Mouse (Mus musculus) lung, embryonic 14.5 days (tissue): ENCODE measurements around the gene Usp22. TPM values are rescaled to one million over a fixed set of nuclear protein-coding genes. Genes with fewer than 3 reads are reported as not detected.

Experiments used
- ATAC-seq: fragments of 200-750 bp; cut with Nextera tagmentation; 2 replicates; pipeline ENCODE4 v1.8.0; 2017; ENCODE audit warnings: mild to moderate bottlenecking, moderate TSS enrichment, moderate library complexity; ENCODE audit not compliant: insufficient read depth
- DNase-seq: peaks from one replicate; pipeline ENCODE4 v3.0.0-alpha.2; 2015
- H3K27ac ChIP-seq: fragments of 300-500 bp; sonication (generic); 2 replicates; pipeline ENCODE4 v1.5.1; 2014; ENCODE audit warnings: low read depth, mild to moderate bottlenecking, moderate library complexity
- H3K27me3 ChIP-seq: fragments of 300-500 bp; sonication (generic); 2 replicates; pipeline ENCODE4 v1.6.1; 2014; ENCODE audit warnings: low read length, control low read depth; ENCODE audit not compliant: insufficient read depth
- H3K36me3 ChIP-seq: fragments of 300-500 bp; sonication (generic); 2 replicates; pipeline ENCODE4 v1.6.1; 2014; ENCODE audit warnings: control low read depth; ENCODE audit not compliant: insufficient read depth
- H3K4me1 ChIP-seq: fragments of 300-500 bp; sonication (generic); 2 replicates; pipeline ENCODE4 v1.6.1; 2014; ENCODE audit warnings: antibody characterized with exemption, control low read depth; ENCODE audit not compliant: insufficient read depth
- H3K4me2 ChIP-seq: fragments of 300-500 bp; sonication (generic); 2 replicates; pipeline ENCODE4 v1.6.1; 2014; ENCODE audit warnings: mild to moderate bottlenecking
- H3K4me3 ChIP-seq: fragments of 300-500 bp; sonication (generic); 2 replicates; pipeline ENCODE4 v1.5.1; 2014; ENCODE audit warnings: low read depth, low read length
- H3K9ac ChIP-seq: fragments of 300-500 bp; sonication (generic); 2 replicates; pipeline ENCODE4 v1.6.1; 2014
- H3K9me3 ChIP-seq: fragments of 300-500 bp; sonication (generic); 2 replicates; pipeline ENCODE4 v1.6.1; 2016; ENCODE audit warnings: low read depth, low read length, control low read depth
- CTCF ChIP-seq: IDR thresholded peaks from 2 replicates; pipeline ENCODE4 v1.5.1; 2016; ENCODE audit warnings: antibody characterized with exemption, low read depth
- WGBS: fragments of 180-500 bp; shearing (Covaris S2); extraction: QIAGEN DNeasy Blood & Tissue Kit; methylation state at CpG from one replicate; pipeline ENCODE4 v1.1.7; 2014; 5-methylcytosine and 5-hydroxymethylcytosine counted together
- polyA plus RNA-seq: library from polyadenylated mRNA; unstranded; fragments of >200 nt; fragmentation: Nextera tagmentation; extraction: Ambion mirVana; gene quantifications from 2 replicates; pipeline ENCODE4 v1.2.1, GENCODE M21; 2014

Usp22 gene
- polyA plus RNA-seq, 1 experiment from 2014 or later = 167 TPM

DNA sequence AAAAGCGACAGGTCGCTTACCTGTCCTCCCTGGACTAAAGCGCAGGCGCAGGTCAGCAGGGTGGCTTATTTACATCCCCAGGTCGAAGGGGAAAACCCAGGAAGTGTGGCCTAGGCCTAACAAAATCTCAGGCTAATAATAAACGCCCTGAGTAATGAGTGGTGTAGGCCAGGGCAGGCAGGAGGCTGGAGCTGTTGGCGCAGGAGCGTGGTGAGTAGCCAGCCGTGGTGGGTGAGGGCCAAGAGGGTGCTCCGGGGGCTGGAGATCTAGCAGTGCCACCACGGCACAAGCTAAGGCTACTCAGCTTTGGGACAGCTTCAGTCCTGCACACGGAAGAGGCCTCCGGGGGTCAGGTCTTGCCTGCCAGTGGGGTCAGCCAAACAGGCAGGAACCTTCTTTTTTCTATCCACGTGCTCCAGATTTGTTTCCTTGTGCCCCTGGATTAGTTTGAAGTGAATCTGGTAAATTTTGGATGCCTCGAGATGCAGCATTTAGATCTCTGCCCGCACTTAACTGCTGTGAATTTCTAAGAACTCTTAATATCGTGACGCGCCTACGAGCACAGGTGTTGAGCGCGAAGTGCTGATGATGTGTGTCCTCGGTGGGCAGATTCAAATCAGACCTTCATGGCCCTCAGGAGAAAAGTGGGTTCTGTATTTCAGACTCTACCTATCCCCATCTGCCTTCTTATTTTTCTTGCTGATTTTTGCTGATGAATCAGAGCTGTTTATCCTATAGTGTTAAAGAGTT is 48.1 kb downstream of the Usp22 start, which contains the start of gene Tnfrsf13b:
Gene Tnfrsf13b, plus strand, starts transcription at position 150 of the 750 bp plus-strand sequence.
- DNase-seq (no peak), ATAC-seq (no peak)
- H3K9ac ChIP-seq = no peak within 1 kb of the TSS
- H3K4me1 ChIP-seq = no peaks in the 10 kb centered on the region
- H3K27ac ChIP-seq = no peak within 1 kb of the TSS
- TF ChIP-seq CTCF = no peak
- WGBS = 81% methylated on average over 23 of the region's 23 CpGs
- H3K36me3 ChIP-seq = no peaks in the 10 kb centered on the region
- no peaks in the 10 kb centered on the region for H3K9me3 ChIP-seq
- H3K4me2 ChIP-seq = no peak within 1 kb of the TSS
- H3K4me3 ChIP-seq = no peak within 1 kb of the TSS
- H3K27me3 ChIP-seq = no peaks in the 10 kb centered on the region

- TF ChIP-seq CTCF = no peak
- Histone ChIP-seq H3K9ac (no peak overlapping the region), H3K27me3 (no peaks in the 10 kb centered on the region), H3K9me3 (no peaks in the 10 kb centered on the region), H3K4me2 (no peak overlapping the region), H3K36me3 (no peaks in the 10 kb centered on the region), H3K4me3 (no peak overlapping the region), H3K4me1 (no peaks in the 10 kb centered on the region), H3K27ac (no peak overlapping the region)
- 81% methylated on average over 5 of the region's 5 CpGs for WGBS
- no peak for DNase-seq
- ATAC-seq = no peak
Measured at GRCm38 (mm10) chr11:61125970-61126369, 48.9 kb downstream of the Usp22 start.

DNA sequence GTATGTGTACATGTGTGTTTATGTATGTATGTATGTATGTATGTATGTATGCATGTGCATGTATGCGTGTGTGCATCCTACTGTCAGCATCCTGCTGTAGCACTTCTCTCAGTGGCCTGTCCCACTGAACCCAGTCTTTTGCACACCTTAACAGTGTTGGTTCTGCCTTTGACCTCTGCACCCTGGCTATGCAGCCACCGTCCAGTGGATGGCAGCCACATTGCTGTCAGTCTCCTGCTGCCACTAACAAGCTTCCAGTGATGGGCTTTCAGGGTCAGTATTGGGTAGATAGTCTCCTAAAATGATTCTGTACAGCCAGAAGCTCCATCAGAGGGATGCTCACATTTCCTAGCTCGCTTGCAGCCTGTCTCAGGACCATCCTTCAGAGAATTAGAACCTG is 51.0 kb downstream of the Usp22 start:
- Histone ChIP-seq H3K9me3 (no peaks in the 10 kb centered on the region), H3K4me1 (no peaks in the 10 kb centered on the region), H3K9ac (no peak overlapping the region), H3K4me2 (no peak overlapping the region), H3K27ac (no peak overlapping the region), H3K27me3 (no peaks in the 10 kb centered on the region), H3K4me3 (no peak overlapping the region), H3K36me3 (no peaks in the 10 kb centered on the region)
- WGBS = 60% methylated on average over 3 of the region's 3 CpGs
- no peak for ATAC-seq
- DNase-seq = no peak
- no peak for TF ChIP-seq CTCF

DNA sequence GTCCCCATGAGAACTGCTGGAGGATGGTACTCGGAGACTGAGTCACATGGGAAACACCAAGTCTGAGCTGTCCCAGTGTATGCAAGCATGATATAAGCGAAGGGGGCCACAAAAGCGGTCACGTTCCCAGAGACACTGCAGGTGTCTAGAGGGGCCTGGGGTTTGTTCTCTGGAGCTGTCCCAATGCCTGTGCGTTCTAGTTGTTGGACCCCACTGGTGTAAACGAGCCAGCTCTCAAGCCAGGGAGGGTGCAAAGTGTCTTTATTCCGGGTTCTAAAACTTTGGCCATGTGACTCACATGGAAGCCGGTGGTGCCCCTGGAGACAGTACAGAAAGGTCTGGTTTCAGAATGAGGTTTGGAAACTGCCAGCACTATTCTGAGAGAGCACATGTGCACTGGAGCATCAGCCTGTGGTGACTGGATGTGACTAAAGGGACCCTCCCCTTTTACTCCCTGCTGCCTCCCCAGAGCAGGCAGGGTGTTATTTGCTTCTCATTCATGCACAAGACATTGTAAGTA is 52.0 kb downstream of the Usp22 start:
- WGBS = 79% methylated on average over 8 of the region's 8 CpGs
- DNase-seq = no peak

DNA sequence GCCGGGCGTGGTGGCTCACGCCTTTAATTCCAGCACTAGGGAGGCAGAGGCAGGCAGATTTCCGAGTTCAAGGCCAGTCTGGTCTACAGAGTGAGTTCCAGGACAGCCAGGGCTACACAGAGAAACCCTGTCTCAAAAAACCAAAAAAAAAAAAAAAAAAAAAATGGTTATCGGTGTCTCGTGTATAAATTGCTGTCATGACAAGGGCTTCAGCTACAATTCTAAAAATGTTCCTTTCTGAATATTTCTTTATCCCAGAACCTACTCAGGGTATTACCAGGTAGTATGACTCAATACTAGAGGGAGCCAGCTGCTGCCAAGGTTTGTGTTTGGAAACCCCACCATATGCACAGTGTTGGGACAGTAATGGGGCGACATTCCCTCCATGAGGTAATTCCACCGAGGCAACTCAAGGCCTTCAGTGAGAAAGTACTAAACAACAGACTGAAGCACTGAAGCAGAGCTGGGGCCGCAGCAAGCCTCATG is 52.5 kb downstream of the Usp22 start:
- no peak overlapping the region for H3K4me3 ChIP-seq
- no peak overlapping the region for H3K4me2 ChIP-seq
- WGBS = 84% methylated on average over 9 of the region's 9 CpGs
- ATAC-seq (no peak), DNase-seq (no peak)
- H3K9ac ChIP-seq = no peak overlapping the region
- H3K27ac ChIP-seq = no peak overlapping the region
- no peaks in the 10 kb centered on the region for H3K9me3 ChIP-seq
- no peaks in the 10 kb centered on the region for H3K4me1 ChIP-seq
- no peak for TF ChIP-seq CTCF
- H3K27me3 ChIP-seq = no peaks in the 10 kb centered on the region
- H3K36me3 ChIP-seq = no peaks in the 10 kb centered on the region

More for the DNA sequence above, 52.0 kb downstream of the Usp22 start:
- Histone ChIP-seq H3K27me3 (no peaks in the 10 kb centered on the region), H3K4me2 (no peak overlapping the region), H3K9me3 (no peaks in the 10 kb centered on the region), H3K4me3 (no peak overlapping the region), H3K27ac (no peak overlapping the region), H3K9ac (no peak overlapping the region), H3K4me1 (no peaks in the 10 kb centered on the region), H3K36me3 (no peaks in the 10 kb centered on the region)
- TF ChIP-seq CTCF = no peak
- ATAC-seq = no peak

DNA sequence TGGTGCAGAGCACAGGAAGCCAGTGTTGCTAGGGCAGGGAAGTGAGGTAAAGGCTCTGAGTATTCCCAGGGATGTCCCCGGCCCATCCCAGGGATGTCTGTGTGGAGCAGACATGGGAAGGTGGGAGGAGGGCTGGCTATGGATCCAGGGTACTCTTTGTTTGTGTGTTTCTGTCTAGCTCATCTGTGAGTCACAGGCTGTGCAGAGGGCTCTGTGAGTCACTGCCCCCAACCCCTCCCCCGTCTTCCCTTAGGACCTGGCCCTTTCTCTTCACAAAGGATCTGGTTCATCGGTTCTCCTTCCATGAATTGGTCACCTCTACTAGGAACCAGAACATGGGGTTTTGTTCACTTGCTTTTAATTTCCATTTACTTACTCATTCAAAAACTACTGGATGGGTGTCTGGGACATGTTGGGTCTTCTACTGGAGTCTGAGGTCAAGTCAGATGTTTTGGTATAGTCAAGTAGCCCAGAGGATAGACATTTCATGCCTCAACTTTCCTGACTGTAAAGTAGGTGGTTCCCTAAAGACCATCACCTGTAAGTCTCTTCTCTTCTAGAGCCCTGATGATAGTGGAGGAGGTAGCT is 54.8 kb downstream of the Usp22 start:
- H3K4me3 ChIP-seq = no peak overlapping the region
- no peaks in the 10 kb centered on the region for H3K36me3 ChIP-seq
- H3K4me1 ChIP-seq = no peaks in the 10 kb centered on the region
- DNase-seq = no peak
- no peaks in the 10 kb centered on the region for H3K27me3 ChIP-seq
- H3K9ac ChIP-seq = no peak overlapping the region
- no peak for ATAC-seq
- H3K27ac ChIP-seq = no peak overlapping the region
- H3K4me2 ChIP-seq = no peak overlapping the region
- H3K9me3 ChIP-seq = no peaks in the 10 kb centered on the region
- 76% methylated on average over 3 of the region's 3 CpGs for WGBS
- no peak for TF ChIP-seq CTCF

GRCm38 (mm10) chr11:61116226-61116625 is 58.6 kb downstream of the Usp22 start:
- Histone ChIP-seq H3K27ac (no peak overlapping the region), H3K9ac (no peak overlapping the region), H3K36me3 (no peaks in the 10 kb centered on the region), H3K9me3 (no peaks in the 10 kb centered on the region), H3K4me1 (no peaks in the 10 kb centered on the region), H3K27me3 (no peaks in the 10 kb centered on the region), H3K4me3 (no peak overlapping the region), H3K4me2 (no peak overlapping the region)
- ATAC-seq (no peak), DNase-seq (no peak)
- WGBS = 53% methylated on average over 8 of the region's 8 CpGs
- TF ChIP-seq CTCF = no peak
